22 mouse cellular contexts compared by ENCODE assay signal in the genomic region with DNA sequence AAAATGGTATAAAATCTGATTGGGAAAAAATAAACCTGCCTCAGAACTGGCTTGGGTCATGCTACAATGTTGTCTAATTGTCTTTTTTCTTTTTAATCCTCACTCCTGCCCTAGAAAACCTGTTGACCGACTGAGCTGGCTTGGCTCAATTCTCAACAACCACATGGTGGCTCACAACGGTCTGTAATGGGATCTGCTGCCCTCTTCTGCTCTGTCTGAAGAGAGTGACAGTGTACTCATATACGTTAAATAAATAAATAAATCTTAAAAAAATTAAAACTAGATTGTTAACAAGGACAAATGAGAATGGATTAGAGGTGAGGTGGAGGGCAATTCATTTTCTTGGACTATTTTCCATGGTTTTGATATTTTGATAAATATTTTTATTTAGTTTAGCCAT. TPM values are rescaled to one million over a fixed set of nuclear protein-coding genes. Genes with fewer than 3 reads are reported as not detected.
DNase-seq lines count a peak whose midpoint lies in the region; ATAC-seq and TF ChIP-seq lines count a peak whose summit lies in the region.
"Had no signal": no experiment of that assay in that cellular context is flagged by ENCODE, and none has a peak within 500 bp of the region (broad histone marks: within the 10 kb centered on the region; RNA-seq: fewer than 3 reads in every experiment).

No protein-coding gene starts in this region.

- TF ChIP-seq CTCF in heart, adult 2 months (IDR thresholded peaks at IDR 0.05), result peak; percentile 13; the same call in 1 of the 2 replicates
- peak; percentile 45 for TF ChIP-seq CTCF in lung, postnatal 0 days (IDR thresholded peaks at IDR 0.05)
- no peak for TF ChIP-seq CTCF in thymus, adult 2 months (IDR thresholded peaks at IDR 0.05; ENCODE audit: borderline replicate concordance, control insufficient read depth, extremely low read depth, insufficient read depth, low read length, poor library complexity)

- H3K4me2 ChIP-seq in lung, postnatal 0 days (replicated peaks; ENCODE audit: low read depth, low read length), result no peak overlapping the region
- H3K4me2 ChIP-seq: embryonic facial prominence, embryonic 15.5 days; hindbrain, embryonic 13.5 days; limb, embryonic 12.5 days; liver, embryonic 11.5 days; lung, embryonic 15.5 days; midbrain, embryonic 12.5 days; neural tube, embryonic 12.5 days had no signal

- no peak overlapping the region for H3K9ac ChIP-seq in heart, adult 2 months (ENCODE audit: low read depth, low read length)
- no peak overlapping the region for H3K9ac ChIP-seq in lung, postnatal 0 days (replicated peaks; ENCODE audit: low read depth)
- H3K9ac ChIP-seq: embryonic facial prominence, embryonic 15.5 days; hindbrain, embryonic 13.5 days; limb, embryonic 12.5 days; lung, embryonic 15.5 days; midbrain, embryonic 12.5 days; neural tube, embryonic 12.5 days had no signal

- H3K36me3 ChIP-seq in heart, adult 2 months (ENCODE audit: control insufficient read depth, insufficient read depth, low read length), result peaks cover 2% of the 10 kb centered on the region; the same call in 1 of the 2 replicates
- no peaks in the 10 kb centered on the region for H3K36me3 ChIP-seq in lung, postnatal 0 days (ENCODE audit: insufficient read depth, low read length)
- H3K36me3 ChIP-seq in macrophage (ENCODE audit: inconsistent target), result peaks cover 21% of the 10 kb centered on the region
- no peaks in the 10 kb centered on the region for H3K36me3 ChIP-seq in thymus, adult 2 months (ENCODE audit: control insufficient read depth, insufficient read depth, low read length)
- H3K36me3 ChIP-seq: embryonic facial prominence, embryonic 15.5 days; hindbrain, embryonic 13.5 days; limb, embryonic 12.5 days; lung, embryonic 15.5 days; midbrain, embryonic 12.5 days; neural tube, embryonic 12.5 days had no signal

- H3K4me1 ChIP-seq in heart, adult 2 months (ENCODE audit: control insufficient read depth, insufficient read depth, low read length), result peaks cover 6% of the 10 kb centered on the region
- peaks cover 4% of the 10 kb centered on the region; the same call in 1 of the 2 replicates for H3K4me1 ChIP-seq in lung, postnatal 0 days (ENCODE audit: insufficient read depth, low read depth, low read length)
- H3K4me1 ChIP-seq in thymus, adult 2 months (replicated peaks; ENCODE audit: control insufficient read depth, insufficient read depth, low read length), result peaks cover 10% of the 10 kb centered on the region
- H3K4me1 ChIP-seq: neural tube, embryonic 12.5 days had no signal

- H3K4me3 ChIP-seq in heart, adult 2 months, result no peak overlapping the region
- H3K4me3 ChIP-seq in lung, postnatal 0 days (ENCODE audit: low read depth, low read length), result no peak overlapping the region
- H3K4me3 ChIP-seq in macrophage (ENCODE audit: inconsistent target), result no peak overlapping the region
- no peak overlapping the region for H3K4me3 ChIP-seq in thymus, adult 2 months (ENCODE audit: control insufficient read depth, insufficient read depth, low read length)
- H3K4me3 ChIP-seq: embryonic facial prominence, embryonic 15.5 days; hindbrain, embryonic 13.5 days; limb, embryonic 12.5 days; lung, embryonic 15.5 days; midbrain, embryonic 12.5 days; neural tube, embryonic 12.5 days had no signal

- H3K79me2 ChIP-seq in heart, adult 2 months (replicated peaks; ENCODE audit: control insufficient read depth, insufficient read depth, low read length), result peaks cover 3% of the 10 kb centered on the region; the same call in 1 of the 2 replicates
- peaks cover 48% of the 10 kb centered on the region for H3K79me2 ChIP-seq in macrophage (ENCODE audit: inconsistent target)

- ATAC-seq in lung, postnatal 0 days, result no peak
- ATAC-seq: forebrain, embryonic 14.5 days had no signal

- H3K27ac ChIP-seq in heart, adult 2 months, result no peak overlapping the region
- H3K27ac ChIP-seq in lung, postnatal 0 days (ENCODE audit: low read length), result no peak overlapping the region
- peak overlapping the region; percentile 39; the same call in 1 of the 2 replicates for H3K27ac ChIP-seq in macrophage
- H3K27ac ChIP-seq in thymus, adult 2 months (ENCODE audit: control insufficient read depth, insufficient read depth, low read length), result no peak overlapping the region
- H3K27ac ChIP-seq: embryonic facial prominence, embryonic 15.5 days; hindbrain, embryonic 13.5 days; limb, embryonic 12.5 days; lung, embryonic 15.5 days; midbrain, embryonic 12.5 days; neural tube, embryonic 12.5 days had no signal

- no peak for TF ChIP-seq EP300 in heart, adult 2 months (IDR thresholded peaks at IDR 0.05; ENCODE audit: insufficient read depth, low read depth, low read length)
- no peak for TF ChIP-seq EP300 in lung, postnatal 0 days (IDR thresholded peaks at IDR 0.05)

- intact Hi-C loops in heart, adult 2 months (cut with DNase I), result no loop called here
- intact Hi-C loops in heart, postnatal 25 days (cut with DNase I), result no loop called here

- 28% methylated on average over 3 of the region's 3 CpGs for WGBS in heart, adult 2 months
- WGBS in lung, postnatal 0 days, result 26% methylated on average over 3 of the region's 3 CpGs
- 31% methylated on average over 3 of the region's 3 CpGs for WGBS in macrophage (ENCODE audit: missing documents)
- WGBS in thymus, adult 2 months, result 46% methylated on average over 3 of the region's 3 CpGs

- DNase-seq in heart, adult 2 months, result no peak
- DNase-seq in heart, postnatal 25 days (ENCODE audit: low spot score), result no peak
- DNase-seq in lung, postnatal 0 days (ENCODE audit: low spot score), result no peak
- DNase-seq in lung, postnatal 25 days (ENCODE audit: low spot score), result no peak
- peak; percentile 18 for DNase-seq in NIH3T3 (ENCODE audit: low read depth)
- DNase-seq in thymus, adult 2 months, result no peak
- DNase-seq in urinary bladder, postnatal 25 days (ENCODE audit: low spot score), result no peak
- DNase-seq: adrenal gland, postnatal 25 days; cerebellum, adult 11-12 months; kidney, postnatal 14 days; layer of hippocampus, postnatal 36 days; right cerebral cortex, postnatal 4 days; thymus, postnatal 36 days had no signal

- no peaks in the 10 kb centered on the region for H3K9me3 ChIP-seq in lung, postnatal 0 days (ENCODE audit: low read length)
- H3K9me3 ChIP-seq: embryonic facial prominence, embryonic 15.5 days; hindbrain, embryonic 13.5 days; lung, embryonic 15.5 days; midbrain, embryonic 12.5 days had no signal

- no peaks in the 10 kb centered on the region for H3K27me3 ChIP-seq in heart, adult 2 months (ENCODE audit: control insufficient read depth, insufficient read depth, low read length)
- H3K27me3 ChIP-seq in lung, postnatal 0 days (replicated peaks; ENCODE audit: insufficient read depth, low read length), result no peaks in the 10 kb centered on the region
- H3K27me3 ChIP-seq in thymus, adult 2 months (ENCODE audit: control insufficient read depth, insufficient read depth, low read length), result no peaks in the 10 kb centered on the region
- H3K27me3 ChIP-seq: embryonic facial prominence, embryonic 15.5 days had no signal

- no peak for TF ChIP-seq POLR2A in heart, adult 2 months (IDR thresholded peaks at IDR 0.05; ENCODE audit: insufficient read depth, low read depth, low read length)
- no peak for TF ChIP-seq POLR2A in thymus, adult 2 months (IDR thresholded peaks at IDR 0.05; ENCODE audit: control insufficient read depth, extremely low read depth, insufficient read depth, low read length, poor library complexity)

RNA-seq across cellular contexts. Expression of gene Parp12, which starts 2.5 kb away (rescaled TPM):
- 10 to 100 TPM; 10.6 to 11.5 TPM for total RNA-seq in heart, adult 2 months (2021)
- 18.8 and 29.9 TPM in 2 replicates for polyA plus RNA-seq in heart, adult 2 months (2012; rRNA removed)
- 10 to 100 TPM; 10.1 to 10.8 TPM for total RNA-seq in heart, postnatal 25 days (2021)
- 13.6 and 13.7 TPM in 2 replicates for polyA plus RNA-seq in lung, postnatal 0 days (2015; fragmentation: Nextera tagmentation; extraction: Ambion mirVana)
- total RNA-seq in macrophage (2018; cell fraction: chromatin; rRNA removed), result 100 to 1,000 TPM in 23 of 26 experiments, 10 to 100 TPM in 3; 70.7 to 782 (median 335) TPM
- 100 to 1,000 TPM in 13 of 26 experiments, 10 to 100 TPM in 13; 50.7 to 227 (median 107) TPM for total RNA-seq in macrophage (2018; cell fraction: cytosol; rRNA removed)
- total RNA-seq in macrophage (2018; cell fraction: nucleus; rRNA removed), result 100 to 1,000 TPM in 22 of 26 experiments, 10 to 100 TPM in 4; 63.3 to 652 (median 283) TPM
- polyA plus RNA-seq in macrophage (2018), result 49.2 to 107 TPM (median 53.5 TPM) in 3 replicates
- 23.0 and 24.3 TPM in 2 replicates for polyA plus RNA-seq in thymus, adult 2 months (2012; rRNA removed)
